Mouse (Mus musculus) embryonic fibroblast, embryonic 13.5 days (primary cell): ENCODE measurements around the gene Tmem59l.

Source experiments
- CTCF ChIP-seq: IDR thresholded peaks from 2 replicates; pipeline ENCODE4 v1.5.1; 2011; ENCODE audit warnings: mild to moderate bottlenecking, control low read depth, low read length, moderate library complexity, borderline replicate concordance; ENCODE audit not compliant: insufficient read depth
- POLR2A ChIP-seq: IDR thresholded peaks from 2 replicates; pipeline ENCODE4 v1.6.1; 2011; ENCODE audit warnings: low read depth, mild to moderate bottlenecking, control low read depth, low read length, moderate library complexity

- TF ChIP-seq POLR2A (no peak), CTCF (no peak)
Observed at GRCm38 (mm10) chr8:70535701-70536100, 48.5 kb upstream of the Tmem59l start.
